Mouse (Mus musculus) urinary bladder, postnatal 4 days (tissue): ENCODE results near the gene Baz2a.
"Not testable (repeated sequence)": the region's sequence is repeated elsewhere in the genome, so short reads cannot be mapped to it uniquely, and the experiment has no call there.

Source experiments
- DNase-seq, 2 experiments: peaks; one replicate each; pipeline ENCODE4 v3.0.0; 2021 to 2022; ENCODE audit warnings: low spot score in 2 of 2

The Baz2a gene

GRCm38 (mm10) chr10:128081807-128082476 is 9.4 kb upstream of the Baz2a start:
- DNase-seq = no peak

- DNase-seq = no peak
These were observed 8.9 kb upstream of the Baz2a start for GRCm38 (mm10) chr10:128082477-128082808.

GRCm38 (mm10) chr10:128082880-128083421 is 8.4 kb upstream of the Baz2a start, which contains the start of gene Atp5b:
Gene Atp5b (plus strand): TSS chr10:128083273.
- DNase-seq = peak; percentile 96 to 97

- DNase-seq = peak in 1 of 2 experiments; percentile 23
These were observed 7.7 kb upstream of the Baz2a start for GRCm38 (mm10) chr10:128083688-128084087.

GRCm38 (mm10) chr10:128084160-128084559 is 7.2 kb upstream of the Baz2a start:
- no peak for DNase-seq

GRCm38 (mm10) chr10:128086391-128086790 is 5.0 kb upstream of the Baz2a start:
- DNase-seq = no peak

- DNase-seq = not testable (repeated sequence)
These were observed 4.2 kb upstream of the Baz2a start for GRCm38 (mm10) chr10:128087216-128087615.

- no peak for DNase-seq
These were observed 3.2 kb upstream of the Baz2a start for GRCm38 (mm10) chr10:128088181-128088580.

GRCm38 (mm10) chr10:128089842-128090241 is 1.5 kb upstream of the Baz2a start:
- DNase-seq = no peak

DNA sequence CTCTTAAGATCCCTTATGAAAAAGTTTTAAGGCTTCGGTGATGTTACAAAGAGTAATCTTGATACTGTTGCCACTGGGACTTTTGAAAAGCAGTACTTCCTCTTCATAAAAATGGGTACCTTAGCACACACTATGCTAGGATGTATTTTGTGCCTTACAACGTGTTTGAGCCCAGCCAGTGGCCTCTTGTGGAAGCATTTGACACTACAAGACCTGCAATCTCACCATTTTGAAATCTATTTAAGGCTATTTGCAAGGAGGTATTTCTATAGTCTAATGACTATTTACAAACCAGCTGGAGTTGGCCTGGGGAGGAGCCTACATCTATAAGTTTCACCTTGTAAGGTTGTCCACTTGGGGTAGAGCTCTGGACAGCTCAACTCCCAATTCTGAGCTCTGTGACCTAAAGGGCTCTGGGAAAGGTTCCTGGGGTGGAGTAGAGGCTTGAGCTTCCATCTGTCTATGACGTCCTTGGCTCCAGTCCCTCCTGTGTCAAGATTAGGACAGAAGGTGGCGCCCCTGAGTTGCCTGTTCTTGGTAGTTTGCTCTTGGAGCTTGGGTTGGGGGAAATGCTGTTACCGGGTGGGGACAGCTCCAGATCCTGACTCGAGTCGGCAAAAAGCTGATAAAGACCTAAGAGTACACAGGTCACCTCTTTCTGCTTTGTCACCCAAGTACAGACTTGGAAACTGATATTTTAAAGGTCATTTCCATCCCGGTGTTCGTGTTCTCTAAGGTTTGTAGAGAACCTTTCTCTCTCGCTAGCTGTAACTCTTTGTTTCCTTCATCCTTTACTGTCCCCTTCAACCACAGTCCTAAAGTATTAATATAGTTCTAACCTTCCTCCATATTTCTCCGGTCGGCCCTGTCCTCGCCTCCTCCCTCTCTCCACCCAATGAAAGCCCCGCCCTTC is 470 bp upstream of the Baz2a start:
- DNase-seq = peak; percentile 80 to 89

- peak; percentile 74 to 78 for DNase-seq
These were observed 1.4 kb downstream of the Baz2a start for GRCm38 (mm10) chr10:128092506-128093495.

- no peak for DNase-seq
These were observed 2.3 kb downstream of the Baz2a start for GRCm38 (mm10) chr10:128093496-128094294.

GRCm38 (mm10) chr10:128094340-128094968 is 3.1 kb downstream of the Baz2a start:
- peak; percentile 76 to 82 for DNase-seq

- DNase-seq = no peak
These were observed 3.7 kb downstream of the Baz2a start for GRCm38 (mm10) chr10:128095003-128095636.

DNA sequence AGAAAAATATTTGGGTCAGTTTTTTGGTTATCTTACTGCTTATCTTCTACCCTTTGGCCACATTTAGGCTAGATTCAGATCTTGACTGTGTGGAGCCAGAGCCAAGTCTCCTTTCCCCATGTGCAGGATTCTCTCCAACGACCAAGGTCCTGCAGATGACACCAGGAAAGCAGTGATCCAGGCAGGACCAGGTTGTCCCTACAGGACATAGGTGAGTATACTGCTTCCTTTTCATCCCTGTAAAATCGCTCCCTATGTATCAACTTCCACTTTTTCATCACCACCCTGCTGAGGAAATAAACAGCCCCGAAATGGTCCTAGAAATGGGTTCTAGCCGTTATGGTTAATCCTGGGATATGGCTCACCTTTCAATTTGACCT is 4.9 kb downstream of the Baz2a start:
- no peak for DNase-seq

- peak; percentile 81 to 86 for DNase-seq
These were observed 5.6 kb downstream of the Baz2a start for GRCm38 (mm10) chr10:128096693-128097586.

GRCm38 (mm10) chr10:128097587-128097971 is 6.2 kb downstream of the Baz2a start:
- peak in 1 of 2 experiments; percentile 31 for DNase-seq

DNA sequence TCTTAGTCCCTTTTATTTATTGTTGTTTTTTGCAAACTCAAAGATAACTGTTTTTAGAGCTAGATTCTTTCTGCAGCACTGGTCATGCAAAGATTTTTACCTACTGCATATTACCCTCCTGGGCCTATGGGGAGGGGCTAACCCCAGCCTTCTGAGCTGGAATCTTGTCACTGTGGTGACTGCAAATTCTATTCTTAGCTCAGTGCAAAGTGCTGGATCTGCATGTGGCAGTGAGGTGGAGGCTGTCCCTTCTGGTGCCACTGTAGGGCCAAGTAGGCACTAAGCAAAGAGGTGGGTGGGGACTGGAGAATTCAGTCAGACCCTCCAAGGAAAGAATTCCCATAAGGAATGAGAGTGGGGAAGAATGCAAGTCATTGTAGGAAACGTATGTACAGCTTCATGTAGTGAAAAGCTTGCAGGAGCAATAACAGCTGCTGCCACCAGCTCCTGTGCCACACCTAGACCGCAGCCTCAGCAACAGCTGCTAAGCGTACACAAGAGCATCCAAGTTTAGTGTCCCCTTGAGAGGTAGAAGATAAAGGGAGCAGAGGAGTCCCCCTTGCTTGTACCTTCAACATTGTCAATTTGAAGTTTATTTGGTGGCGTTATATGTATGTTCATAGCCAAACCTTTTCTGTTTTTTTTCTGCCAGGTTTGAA is 18.9 kb downstream of the Baz2a start:
- DNase-seq = no peak
